Mouse (Mus musculus) liver, adult (tissue): ENCODE results near the gene Gnat2.

ENCODE experiments used
- GATA4 ChIP-seq: IDR thresholded peaks from 2 replicates; pipeline ENCODE4 v1.6.1; 2014; ENCODE audit warnings: mild to moderate bottlenecking, low read length; ENCODE audit not compliant: insufficient replicate concordance

The Gnat2 gene

DNA sequence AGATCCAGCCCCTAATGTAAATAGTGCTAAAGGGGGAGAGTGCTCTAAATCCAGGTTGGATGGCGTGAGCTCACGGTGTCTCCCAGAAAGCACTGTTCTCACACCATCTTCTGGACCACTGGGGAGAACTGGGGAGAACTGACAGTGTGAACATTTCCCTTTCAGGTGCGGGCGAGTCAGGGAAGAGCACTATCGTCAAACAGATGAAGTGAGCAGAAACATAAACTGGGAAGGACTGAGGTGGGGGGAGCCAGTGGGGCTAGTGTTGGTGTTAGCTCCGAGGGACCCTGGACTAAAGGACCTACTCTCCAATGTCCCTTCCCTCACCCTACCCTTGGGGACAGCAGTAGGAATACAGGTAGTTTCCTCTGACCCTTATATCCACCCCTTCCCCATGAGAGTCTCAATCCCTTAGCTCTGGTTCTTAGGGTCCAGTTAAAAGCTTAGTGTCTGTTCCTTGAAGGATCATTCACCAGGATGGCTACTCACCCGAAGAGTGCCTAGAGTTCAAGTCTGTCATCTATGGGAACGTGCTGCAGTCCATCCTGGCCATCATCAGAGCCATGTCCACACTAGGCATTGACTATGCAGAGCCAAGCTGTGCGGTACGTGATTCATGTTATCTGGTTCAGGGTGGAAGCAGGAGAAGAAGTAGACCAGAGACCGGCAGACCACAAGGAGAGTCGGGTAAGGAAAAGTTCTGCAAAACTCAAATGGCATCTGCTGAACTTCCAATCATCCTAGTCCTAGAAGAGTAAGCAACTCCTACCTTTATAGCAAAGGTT is 2.6 kb downstream of the Gnat2 start:
- no peak for TF ChIP-seq GATA4

DNA sequence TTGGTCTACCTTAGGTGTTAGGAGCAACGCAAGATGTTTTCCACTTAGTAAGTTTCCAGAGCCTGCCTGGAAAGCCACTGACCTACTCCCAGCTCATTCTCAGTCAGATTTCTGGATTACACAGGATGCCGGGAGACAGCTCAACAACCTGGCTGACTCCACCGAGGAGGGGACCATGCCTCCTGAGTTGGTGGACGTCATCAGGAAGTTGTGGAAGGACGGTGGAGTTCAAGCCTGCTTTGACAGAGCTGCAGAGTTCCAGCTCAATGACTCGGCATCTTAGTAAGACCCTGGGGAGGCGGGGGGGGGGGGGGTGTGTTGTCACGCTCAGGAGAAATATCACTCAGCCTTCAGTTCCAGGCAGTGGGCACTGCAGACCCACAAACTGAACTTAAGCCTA is 3.6 kb downstream of the Gnat2 start:
- TF ChIP-seq GATA4: no peak

DNA sequence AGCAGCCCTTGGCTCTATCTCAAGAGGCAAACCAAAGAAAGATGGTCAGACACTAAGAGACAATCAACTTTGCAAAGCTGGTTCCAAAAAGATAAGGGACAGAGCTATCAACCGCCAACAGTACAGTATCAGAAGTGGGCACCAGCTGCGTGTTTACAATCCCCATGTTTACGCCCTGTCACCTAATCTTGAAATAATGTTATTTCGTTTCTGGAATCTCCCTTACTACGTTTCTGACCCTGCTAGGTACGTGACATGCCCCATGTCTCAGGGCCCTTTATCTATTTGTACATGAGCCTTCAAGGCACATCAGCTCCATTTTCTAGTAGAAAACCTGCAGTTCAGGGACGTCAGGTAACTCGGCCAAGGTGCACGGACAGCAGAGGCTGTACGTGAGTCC is 4.1 kb downstream of the Gnat2 start:
- no peak for TF ChIP-seq GATA4

DNA sequence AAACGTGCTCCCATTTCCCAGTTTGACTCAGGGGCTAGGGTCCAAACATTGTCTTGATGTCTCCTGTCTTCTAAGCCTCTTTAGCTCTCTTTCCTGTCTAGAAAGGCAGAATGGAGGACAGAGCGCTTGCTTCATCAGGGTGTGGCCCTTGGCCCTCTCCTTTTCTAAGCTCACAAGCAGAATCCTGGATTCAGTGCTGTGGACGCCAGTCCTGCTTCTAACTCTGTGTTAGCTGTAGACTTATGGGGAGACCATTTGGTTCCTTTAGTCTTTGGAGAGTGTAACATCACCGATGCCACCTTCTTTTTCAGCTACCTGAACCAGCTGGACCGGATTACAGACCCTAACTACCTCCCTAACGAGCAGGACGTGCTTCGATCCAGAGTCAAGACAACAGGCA is 5.1 kb downstream of the Gnat2 start:
- no peak for TF ChIP-seq GATA4

DNA sequence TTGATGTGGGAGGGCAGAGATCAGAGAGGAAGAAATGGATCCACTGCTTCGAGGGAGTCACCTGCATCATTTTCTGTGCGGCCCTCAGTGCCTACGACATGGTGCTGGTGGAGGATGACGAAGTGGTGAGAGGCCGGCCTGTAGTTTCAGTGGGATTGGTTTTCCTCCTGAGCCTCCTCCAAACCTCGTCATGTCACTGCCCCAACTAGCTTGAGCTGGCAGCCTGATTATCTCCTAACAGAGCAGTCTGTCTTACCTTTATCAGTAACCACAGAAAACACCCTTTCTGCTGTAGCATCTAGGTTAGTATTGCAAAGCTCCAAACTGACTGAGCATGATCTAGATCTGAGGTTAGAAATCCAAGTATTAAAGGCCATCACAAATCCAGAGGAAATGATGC is 5.7 kb downstream of the Gnat2 start:
- no peak for TF ChIP-seq GATA4

DNA sequence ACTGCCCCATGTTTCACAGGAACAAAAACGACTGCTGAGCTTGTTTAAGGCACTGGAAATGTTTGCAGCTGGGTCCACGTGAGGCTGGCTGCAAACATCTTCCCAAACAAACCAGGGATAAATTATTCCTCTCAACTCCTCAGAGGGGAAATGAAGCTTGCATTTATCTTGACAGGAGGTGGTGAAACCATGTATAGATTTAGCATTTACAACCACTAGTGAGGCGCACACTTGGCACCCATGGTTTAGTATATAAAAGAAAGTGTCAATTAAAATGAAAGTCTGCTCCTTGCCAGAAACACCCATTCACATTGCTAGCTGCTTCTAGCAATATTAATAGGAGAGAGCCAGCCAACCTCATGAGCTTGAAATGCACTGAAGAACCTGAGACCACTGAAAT is 9.0 kb downstream of the Gnat2 start:
- TF ChIP-seq GATA4: no peak

DNA sequence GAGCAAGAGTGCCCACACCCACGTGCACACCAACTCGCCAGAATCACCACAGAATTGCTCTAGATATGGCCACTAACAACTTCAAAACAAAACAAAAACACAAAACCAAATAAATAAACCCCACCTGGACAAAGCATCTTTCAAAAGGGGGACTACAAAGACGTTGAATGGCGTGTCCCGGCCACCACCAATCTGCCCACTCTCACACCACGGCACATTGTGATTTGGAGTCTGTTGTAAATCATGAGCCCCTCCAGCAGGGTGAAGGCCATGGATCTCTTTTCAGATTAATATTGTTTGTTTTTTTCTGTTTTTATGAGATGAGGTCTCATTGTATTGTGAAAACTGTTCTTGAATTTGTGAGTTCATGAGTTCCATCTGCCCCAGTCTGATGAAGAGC is 9.5 kb downstream of the Gnat2 start:
- no peak for TF ChIP-seq GATA4

DNA sequence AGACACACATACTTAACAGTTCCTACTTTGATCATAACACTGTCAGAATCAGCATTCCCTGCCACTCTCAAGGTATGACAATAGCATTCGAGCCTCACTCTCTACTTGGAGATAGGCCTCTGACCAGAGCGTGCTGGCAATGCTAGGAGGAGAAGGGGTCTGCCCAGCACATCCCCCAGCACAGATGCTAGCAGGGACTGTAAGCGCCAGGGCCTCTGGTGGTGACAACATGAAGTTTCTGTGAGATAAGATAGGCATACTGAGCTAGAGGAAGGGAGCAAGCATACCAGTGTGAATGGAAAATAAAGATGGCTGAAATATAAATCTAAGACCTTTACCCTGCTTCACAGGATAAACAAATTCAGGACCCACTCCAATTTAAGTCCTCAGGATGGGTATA is 12.7 kb downstream of the Gnat2 start:
- no peak for TF ChIP-seq GATA4

DNA sequence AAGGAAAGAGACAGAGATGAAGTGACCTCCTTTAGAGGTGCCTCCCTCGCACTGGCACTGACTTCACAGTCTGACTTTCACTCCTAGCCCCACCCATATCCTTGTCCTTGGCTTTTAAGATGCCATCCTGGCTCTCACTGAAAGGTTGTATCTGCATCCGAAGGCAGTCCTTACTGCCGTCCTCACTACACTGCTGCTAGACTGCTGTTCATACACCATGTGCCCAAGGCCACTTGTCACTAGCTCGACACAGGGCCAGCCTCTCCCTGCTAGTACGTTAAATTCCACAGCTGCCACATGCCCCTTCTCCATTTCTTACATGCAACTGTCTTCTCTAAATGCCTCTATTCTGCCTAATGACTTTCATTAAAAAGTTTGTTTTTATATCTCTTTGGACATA is 18.7 kb downstream of the Gnat2 start:
- no peak for TF ChIP-seq GATA4

DNA sequence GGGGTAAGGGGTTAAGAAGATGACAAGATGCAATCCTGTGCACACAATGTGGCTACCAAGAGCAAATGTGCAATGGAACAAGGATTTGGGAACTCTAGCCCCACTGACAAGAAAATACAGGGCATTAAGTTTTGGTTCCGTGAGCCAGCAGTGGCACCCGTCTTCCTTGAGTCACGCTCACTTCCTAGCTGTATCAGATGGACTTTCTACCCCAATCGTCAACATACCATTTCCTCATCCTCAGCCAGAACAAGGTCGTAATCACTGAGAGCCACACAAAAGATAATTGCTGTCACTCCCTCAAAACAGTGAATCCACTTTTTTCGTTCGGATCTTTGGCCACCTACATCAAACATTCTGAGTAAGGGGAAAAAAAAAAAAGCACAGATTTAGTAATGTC is 19.7 kb downstream of the Gnat2 start:
- peak; percentile 67; the same call in 1 of the 2 replicates for TF ChIP-seq GATA4

DNA sequence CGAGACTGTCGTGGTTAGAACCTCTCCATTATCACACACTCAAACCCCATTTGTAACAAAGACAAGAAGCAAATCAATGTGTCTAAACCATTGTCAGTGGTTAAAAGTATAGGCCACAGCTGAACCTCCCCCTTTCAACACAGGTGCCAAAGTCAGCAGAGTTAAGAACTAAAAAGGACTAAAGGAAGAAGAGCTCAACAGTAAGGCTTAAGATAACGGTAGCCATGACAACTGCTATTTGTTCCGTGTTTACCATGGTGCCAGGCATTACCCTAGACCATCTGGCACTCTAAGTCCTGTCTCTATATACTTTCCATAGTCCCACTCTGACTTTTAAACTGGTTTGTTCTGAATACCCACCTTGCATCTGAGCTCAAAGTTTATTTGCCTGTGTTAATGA is 20.1 kb downstream of the Gnat2 start:
- TF ChIP-seq GATA4: no peak

DNA sequence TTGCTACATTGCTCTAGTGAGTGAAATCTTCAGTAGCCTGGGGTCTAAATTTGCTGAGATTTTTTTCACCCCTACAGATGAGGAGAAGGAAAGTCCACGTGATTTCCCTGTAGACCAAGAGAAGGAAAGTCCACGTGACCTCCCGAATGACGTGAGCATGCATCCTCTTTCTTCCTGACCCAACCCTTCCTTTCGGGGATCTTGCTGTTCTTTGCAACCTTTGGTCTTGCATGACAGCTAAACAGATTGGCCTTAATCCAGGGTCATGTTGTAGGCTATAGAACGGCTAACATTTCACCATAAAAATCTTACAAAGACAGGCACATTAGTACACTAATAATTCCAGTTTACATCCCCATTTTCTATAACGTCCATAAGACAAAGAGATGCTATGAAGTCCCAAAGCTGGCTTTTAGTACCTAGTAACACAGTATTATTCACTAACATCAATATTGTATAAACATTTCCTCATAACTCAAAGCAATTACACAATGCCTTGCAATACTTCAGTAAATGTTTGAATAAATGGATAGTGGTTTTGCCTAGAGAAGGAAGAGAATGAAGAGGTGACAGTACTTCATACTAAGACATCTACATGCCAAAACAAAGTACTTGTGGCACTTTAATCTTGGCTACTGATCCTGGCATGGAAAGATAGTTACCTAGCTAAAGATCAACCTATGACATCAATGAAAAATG is 21.2 kb downstream of the Gnat2 start:
- TF ChIP-seq GATA4: no peak

DNA sequence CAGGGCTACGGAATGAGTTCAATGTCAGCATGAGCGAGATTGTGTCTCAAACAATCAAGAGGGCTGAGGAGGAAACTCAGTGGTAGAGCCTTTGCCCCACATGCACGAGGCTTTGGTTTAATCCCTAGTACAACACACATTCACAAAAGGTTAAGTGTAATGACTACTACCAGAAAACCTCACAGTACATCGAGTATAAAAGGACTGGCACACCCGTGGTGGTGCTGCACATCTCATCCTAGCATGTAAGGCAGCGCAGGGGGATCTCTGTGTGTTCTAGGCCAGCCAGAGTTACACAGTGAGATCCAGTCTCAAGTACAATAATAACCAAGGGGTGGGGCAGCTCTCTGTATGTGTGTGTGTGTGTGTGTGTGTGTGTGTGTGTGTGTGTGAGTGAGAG is 24.9 kb downstream of the Gnat2 start:
- TF ChIP-seq GATA4: no peak

DNA sequence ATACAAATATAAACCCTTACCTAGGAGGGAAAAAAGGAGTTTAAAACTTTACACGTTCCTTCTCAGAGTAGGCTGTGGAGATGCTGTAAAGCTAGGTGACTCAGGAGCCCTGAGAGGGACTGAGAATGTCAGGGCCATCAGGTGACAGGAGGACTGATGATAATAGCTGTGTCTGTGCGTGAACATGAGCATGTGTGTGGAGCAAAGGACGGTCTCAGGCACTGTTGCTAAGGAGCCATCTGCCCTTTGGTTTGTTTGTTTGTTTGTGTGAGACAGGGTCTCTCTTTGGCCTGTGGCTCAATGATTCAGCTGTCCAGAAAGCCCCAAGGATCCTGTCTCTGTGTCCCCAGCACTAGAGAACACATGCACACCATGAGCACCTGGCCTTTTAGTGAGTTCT is 28.5 kb downstream of the Gnat2 start:
- no peak for TF ChIP-seq GATA4

DNA sequence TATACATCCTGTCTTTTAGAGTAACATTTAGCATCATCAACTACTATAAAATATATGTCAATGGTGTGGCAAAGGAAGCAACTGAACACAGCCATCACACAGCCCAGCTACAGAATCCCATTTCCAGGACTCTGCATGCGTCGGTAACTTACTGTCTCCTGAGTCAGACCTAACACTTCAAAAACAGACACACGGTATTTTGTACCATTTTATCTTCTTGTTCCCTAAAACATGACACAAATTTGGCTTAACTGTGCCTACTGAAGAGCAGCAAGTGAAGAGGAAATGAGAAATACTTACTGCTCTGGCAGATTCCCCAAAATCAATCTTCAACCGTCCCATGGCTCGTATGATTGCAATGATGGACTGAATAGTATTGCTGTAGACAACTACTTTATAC is 30.7 kb downstream of the Gnat2 start:
- no peak for TF ChIP-seq GATA4

DNA sequence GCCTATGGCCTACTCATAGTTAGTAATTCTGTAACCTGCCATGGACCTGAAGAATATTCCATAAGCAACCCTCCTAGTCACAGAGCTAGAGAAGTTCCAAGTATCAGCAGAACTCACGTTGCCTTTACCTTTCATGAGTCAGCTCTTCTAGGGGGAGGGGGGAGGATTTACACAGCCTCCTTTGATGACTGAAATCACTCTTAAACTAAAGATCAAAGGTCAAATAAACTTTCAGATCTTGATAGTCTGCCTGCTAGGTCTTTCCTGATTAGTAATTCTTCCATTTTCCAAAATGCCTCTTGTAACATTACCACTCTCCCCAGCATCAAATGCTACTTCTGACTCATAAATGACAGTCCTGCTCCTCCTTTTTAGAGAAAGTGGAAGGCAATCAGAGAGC is 31.5 kb downstream of the Gnat2 start:
- TF ChIP-seq GATA4: no peak

DNA sequence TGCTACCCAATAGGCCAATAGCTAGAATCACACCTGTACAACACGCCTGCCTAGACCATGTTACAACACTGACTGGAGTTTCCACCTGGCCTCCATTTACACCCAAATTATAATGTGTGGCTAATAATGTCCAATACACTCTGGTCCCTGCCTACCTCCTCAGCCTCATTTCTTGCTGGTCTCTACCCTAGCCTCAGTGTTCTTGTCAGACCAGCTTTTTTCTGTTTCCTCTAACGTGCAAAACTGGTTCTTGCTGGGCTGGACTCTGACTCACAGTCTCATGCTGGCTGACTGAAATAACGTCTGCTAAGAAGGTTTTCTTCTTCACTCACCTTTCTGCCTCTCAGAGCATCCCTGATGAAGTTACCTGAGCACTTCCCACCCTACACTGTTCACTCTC is 33.7 kb downstream of the Gnat2 start:
- no peak for TF ChIP-seq GATA4
